Mouse (Mus musculus) embryonic facial prominence, embryonic 10.5 days (tissue): ENCODE results near the gene Zdhhc21. TPM values are rescaled to one million over a fixed set of nuclear protein-coding genes. Genes with fewer than 3 reads are reported as not detected.
A peak's percentile ranks its signal among the peaks of the same experiment; 100 is the strongest.

ENCODE experiments used
- DNase-seq: peaks from one replicate; pipeline ENCODE4 v3.0.0-alpha.2; 2017; ENCODE audit warnings: low spot score
- H3K27ac ChIP-seq: fragments of 300-500 bp; sonication (generic); replicated peaks from 2 replicates; pipeline ENCODE4 v1.5.1; 2016; ENCODE audit warnings: mild to moderate bottlenecking
- H3K27me3 ChIP-seq: fragments of 300-500 bp; sonication (generic); replicated peaks from 2 replicates; pipeline ENCODE4 v1.6.1; 2016; ENCODE audit warnings: low read depth, mild to moderate bottlenecking; ENCODE audit not compliant: poor library complexity, severe bottlenecking
- H3K36me3 ChIP-seq: fragments of 300-500 bp; sonication (generic); replicated peaks from 2 replicates; pipeline ENCODE4 v1.6.1; 2016; ENCODE audit warnings: mild to moderate bottlenecking, moderate library complexity
- H3K4me1 ChIP-seq: fragments of 300-500 bp; sonication (generic); 2 replicates; pipeline ENCODE4 v1.6.1; 2016
- H3K4me3 ChIP-seq: fragments of 300-500 bp; sonication (generic); 2 replicates; pipeline ENCODE4 v1.5.1; 2016; ENCODE audit warnings: mild to moderate bottlenecking, moderate library complexity
- H3K9me3 ChIP-seq: fragments of 300-500 bp; sonication (generic); 2 replicates; pipeline ENCODE4 v1.6.1; 2016; ENCODE audit warnings: mild to moderate bottlenecking
- WGBS: fragments of 180-500 bp; shearing (Covaris S2); methylation state at CpG from one replicate; pipeline ENCODE4 v1.1.7; 2016; 5-methylcytosine and 5-hydroxymethylcytosine counted together
- polyA plus RNA-seq: library from polyadenylated mRNA; unstranded; fragments of >200 nt; fragmentation: Nextera tagmentation; extraction: Ambion mirVana; gene quantifications from 2 replicates; pipeline ENCODE4 v1.2.1, GENCODE M21; 2016

Gene Zdhhc21
- polyA plus RNA-seq: 13.5 and 14.0 TPM in 2 replicates

DNA sequence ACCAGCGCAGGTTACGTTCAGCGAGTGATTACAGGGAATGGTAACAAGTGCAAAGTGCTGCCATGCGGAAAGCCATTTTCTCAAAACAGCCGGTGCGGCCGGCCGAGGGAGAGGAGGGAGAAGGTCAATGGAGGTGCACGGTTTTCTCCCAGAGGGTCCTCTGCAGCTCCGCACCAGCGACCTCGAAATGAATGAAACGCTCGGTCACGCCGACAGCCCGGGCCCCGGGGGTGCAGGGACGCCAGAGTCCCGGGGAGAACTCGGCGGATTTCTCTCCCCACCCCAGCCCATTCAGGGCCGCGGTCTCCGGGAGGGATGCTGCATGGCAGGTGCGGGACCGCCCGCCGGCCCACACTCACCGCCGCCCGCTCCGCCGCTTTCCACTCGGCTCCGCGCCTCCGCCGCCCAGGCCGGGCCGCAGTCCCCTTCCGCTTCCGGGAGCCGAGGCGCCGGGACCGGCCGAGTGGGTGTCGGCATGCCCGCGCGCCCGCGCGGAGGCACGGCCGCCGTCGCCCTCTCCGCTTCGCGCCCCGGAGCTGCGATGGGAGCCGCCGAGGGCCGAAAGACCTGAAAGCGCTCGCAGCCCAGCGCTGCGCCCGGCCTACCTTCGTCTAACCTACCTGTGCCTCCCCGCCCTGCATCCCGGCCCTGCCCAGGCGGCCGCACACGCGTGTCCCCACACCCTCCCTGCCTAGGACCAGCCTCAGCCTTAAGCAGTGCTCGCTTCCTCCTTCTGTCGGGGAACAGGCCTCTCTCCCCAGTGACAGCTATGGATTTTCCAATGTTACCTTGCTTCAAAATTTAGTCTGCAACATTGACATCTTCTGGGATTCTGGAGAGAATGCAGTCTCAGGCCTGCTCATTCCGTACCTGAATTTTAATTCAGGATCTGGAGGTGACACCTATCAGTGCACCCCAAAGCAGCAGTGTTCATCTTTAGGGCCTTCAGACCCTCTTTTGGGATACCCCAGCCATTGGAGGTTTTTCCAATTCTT is at the start of gene Zdhhc21:
Gene Zdhhc21, minus strand, starts transcription at position 828 of the 995 bp plus-strand sequence.
- H3K27me3 ChIP-seq: no peaks in the 10 kb centered on the region
- no peaks in the 10 kb centered on the region for H3K9me3 ChIP-seq
- H3K4me3 ChIP-seq: peak within 1 kb of the TSS; percentile 75
- H3K36me3 ChIP-seq: no peaks in the 10 kb centered on the region
- WGBS: under 1% methylated on average over 82 of the region's 82 CpGs
- peak within 1 kb of the TSS; percentile 89 for H3K27ac ChIP-seq
- peaks cover 10% of the 10 kb centered on the region for H3K4me1 ChIP-seq
- peak; percentile 80 for DNase-seq

DNA sequence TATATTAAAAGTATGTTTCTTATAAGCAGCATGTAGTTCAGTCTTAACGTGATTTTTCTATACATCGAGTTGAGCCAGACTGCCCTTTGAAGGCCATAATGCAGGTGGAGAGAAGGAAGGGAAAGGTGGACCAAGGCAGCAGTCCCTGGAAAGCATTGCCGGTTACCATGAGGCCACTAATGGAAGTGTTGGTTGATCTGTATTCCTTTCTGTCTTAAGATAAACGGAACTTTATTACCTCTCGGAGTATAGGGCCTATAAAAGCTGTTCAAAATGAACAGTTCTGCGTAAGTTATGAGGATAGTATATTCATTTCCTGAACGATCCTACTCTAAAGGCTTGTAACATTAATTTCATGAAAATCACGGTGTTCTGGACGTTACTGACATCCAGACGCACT is 35.5 kb upstream of the Zdhhc21 start:
- 92% methylated on average over 10 of the region's 10 CpGs for WGBS
- DNase-seq: no peak
- no peaks in the 10 kb centered on the region for H3K9me3 ChIP-seq
- no peak overlapping the region for H3K27ac ChIP-seq
- no peak overlapping the region for H3K4me3 ChIP-seq
- H3K36me3 ChIP-seq: peaks cover 26% of the 10 kb centered on the region
- H3K4me1 ChIP-seq: peaks cover 19% of the 10 kb centered on the region
- no peaks in the 10 kb centered on the region for H3K27me3 ChIP-seq

DNA sequence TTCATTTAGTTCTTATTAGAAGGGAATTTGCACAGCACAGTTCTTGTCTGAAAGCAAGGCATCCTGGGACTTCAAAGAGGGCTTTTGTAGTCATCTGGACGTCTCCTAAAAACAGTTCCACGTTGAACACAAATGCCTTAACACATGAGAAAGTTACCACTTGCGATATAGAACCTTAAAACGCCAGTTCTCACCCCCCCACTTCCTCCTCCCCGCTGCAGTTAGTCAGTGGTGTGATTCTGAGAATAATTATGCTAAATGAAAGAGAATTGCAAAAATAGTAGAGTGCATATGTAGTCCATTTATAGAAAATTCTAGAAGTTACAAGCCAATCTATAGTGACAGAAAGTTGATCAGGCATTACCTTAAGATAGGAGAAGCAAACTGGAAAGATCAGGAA is 32.5 kb upstream of the Zdhhc21 start:
- peaks cover 23% of the 10 kb centered on the region for H3K4me1 ChIP-seq
- no peak overlapping the region for H3K27ac ChIP-seq
- no peaks in the 10 kb centered on the region for H3K27me3 ChIP-seq
- 82% methylated on average over 5 of the region's 5 CpGs for WGBS
- peaks cover 9% of the 10 kb centered on the region; the same call in 1 of the 2 replicates for H3K36me3 ChIP-seq
- no peaks in the 10 kb centered on the region for H3K9me3 ChIP-seq
- no peak overlapping the region for H3K4me3 ChIP-seq
- no peak for DNase-seq

DNA sequence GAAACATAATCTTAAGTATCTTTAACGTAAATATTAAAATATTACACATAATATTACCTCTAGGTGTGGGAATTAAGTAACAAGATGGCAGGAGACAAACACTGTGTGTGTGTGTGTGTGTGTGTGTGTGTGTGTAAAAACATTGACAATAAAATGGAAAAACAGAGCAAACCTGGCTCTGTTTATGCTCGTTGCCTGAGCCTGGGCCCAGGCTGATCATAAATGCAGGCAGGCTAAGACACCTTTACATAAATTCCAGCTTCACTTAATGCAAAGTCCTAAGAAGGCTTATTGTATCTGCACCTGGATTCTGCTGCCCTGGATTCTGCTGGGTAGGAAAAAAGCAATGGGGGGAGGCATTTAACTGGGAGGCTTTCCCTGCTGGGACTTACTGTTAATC is 31.8 kb upstream of the Zdhhc21 start:
- Histone ChIP-seq H3K4me1 (peaks cover 23% of the 10 kb centered on the region), H3K27ac (peak overlapping the region; percentile 73; the same call in 1 of the 2 replicates), H3K27me3 (no peaks in the 10 kb centered on the region)

DNA sequence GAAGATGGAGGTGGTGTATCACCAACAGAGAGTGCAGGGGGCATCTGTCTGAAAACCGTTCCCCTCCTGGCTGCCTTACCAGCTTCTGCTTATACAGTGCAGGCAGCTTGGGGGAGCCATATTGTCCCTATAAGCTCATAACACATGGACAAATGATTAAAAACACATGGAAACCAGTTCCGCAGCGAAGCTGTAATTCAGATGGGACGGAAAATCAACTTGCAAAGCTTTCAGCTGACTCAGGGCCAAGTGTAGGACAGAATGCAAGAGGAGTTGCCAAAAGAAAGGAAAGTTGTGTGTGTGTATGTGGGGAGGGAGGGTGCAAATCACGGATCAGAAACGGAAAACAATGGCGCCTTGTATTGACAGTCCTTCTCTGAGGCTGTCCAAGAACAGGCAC is 31.3 kb upstream of the Zdhhc21 start:
- DNase-seq: peak; percentile 59
- H3K27me3 ChIP-seq: no peaks in the 10 kb centered on the region
- H3K36me3 ChIP-seq: no peaks in the 10 kb centered on the region
- no peaks in the 10 kb centered on the region for H3K9me3 ChIP-seq
- peaks cover 23% of the 10 kb centered on the region for H3K4me1 ChIP-seq
- H3K4me3 ChIP-seq: no peak overlapping the region
- 49% methylated on average over 7 of the region's 7 CpGs for WGBS
- H3K27ac ChIP-seq: peak overlapping the region; percentile 73

More for the DNA sequence above, 31.8 kb upstream of the Zdhhc21 start:
- Histone ChIP-seq H3K4me3 (no peak overlapping the region), H3K9me3 (no peaks in the 10 kb centered on the region), H3K36me3 (peaks cover 2% of the 10 kb centered on the region; the same call in 1 of the 2 replicates)
- no peak for DNase-seq
- WGBS: 77% methylated on average over 2 of the region's 2 CpGs

DNA sequence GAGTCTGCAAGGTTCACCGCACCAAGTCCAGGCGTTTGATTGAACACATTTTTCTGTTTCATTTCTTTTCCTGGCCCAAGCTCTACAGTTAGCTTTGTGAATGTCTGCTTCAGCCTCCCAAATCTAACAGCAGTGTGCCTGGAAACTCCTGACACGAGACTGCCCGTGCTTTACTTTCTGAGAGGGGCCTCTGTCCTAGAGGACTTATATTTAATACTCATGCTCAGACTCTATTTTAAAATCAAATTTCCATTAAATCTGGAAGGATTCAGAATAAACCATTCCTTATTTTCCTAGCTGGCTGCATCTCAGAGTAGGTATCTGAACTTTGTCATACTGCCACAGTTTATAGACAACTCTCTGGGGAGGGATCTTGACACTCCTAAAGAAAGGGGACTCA is 30.8 kb upstream of the Zdhhc21 start:
- DNase-seq: no peak
- H3K4me1 ChIP-seq: peaks cover 23% of the 10 kb centered on the region
- H3K27me3 ChIP-seq: no peaks in the 10 kb centered on the region
- H3K36me3 ChIP-seq: no peaks in the 10 kb centered on the region
- peak overlapping the region; percentile 73 for H3K27ac ChIP-seq
- 75% methylated on average over 4 of the region's 4 CpGs for WGBS
- no peaks in the 10 kb centered on the region for H3K9me3 ChIP-seq
- H3K4me3 ChIP-seq: no peak overlapping the region

DNA sequence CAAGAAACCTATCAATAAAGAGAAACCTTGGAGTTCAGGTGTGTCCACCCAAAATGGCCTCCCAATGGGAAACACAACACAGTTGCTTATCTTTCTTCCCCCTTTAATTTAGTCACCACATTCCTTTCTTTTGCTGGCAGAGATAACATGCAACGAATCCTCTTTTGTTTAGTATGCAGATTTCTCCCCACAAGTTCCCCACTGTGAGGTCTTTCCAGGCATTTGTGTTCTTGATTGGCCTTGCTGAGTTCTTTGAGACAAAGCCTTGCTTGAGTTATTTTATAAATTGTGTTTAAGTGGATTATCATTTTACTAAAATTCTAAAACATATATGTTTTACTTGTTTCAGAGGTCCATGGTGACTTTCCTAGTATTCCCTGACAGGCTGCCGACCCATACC is 26.4 kb upstream of the Zdhhc21 start:
- no peak for DNase-seq
- H3K36me3 ChIP-seq: no peaks in the 10 kb centered on the region
- no peak overlapping the region for H3K27ac ChIP-seq
- H3K4me3 ChIP-seq: no peak overlapping the region
- H3K27me3 ChIP-seq: 0 out of 2 replicates have a peak, but pooled peaks cover 5% of the 10 kb centered on the region
- no peaks in the 10 kb centered on the region for H3K9me3 ChIP-seq
- WGBS: 68% methylated on average over 2 of the region's 2 CpGs
- peaks cover 21% of the 10 kb centered on the region for H3K4me1 ChIP-seq

DNA sequence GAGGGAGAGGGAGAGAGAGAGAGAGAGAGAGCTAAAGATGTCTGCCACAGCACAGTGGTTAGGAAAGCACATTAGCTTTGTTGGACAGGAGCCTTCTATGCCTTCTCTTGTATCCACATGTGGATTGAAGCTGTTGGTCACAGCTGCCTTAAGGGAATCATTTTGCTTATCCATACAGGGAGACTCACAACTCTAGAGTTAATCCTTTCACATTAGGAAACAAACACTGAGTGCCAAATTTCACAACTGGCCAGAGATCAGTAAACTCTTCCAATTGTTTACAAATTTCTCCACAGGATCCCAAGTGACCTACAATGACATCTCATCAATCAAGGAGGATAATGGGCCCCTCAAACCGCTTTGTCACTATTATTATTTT is 25.8 kb upstream of the Zdhhc21 start:
- 0 out of 2 replicates have a peak, but pooled peaks cover 5% of the 10 kb centered on the region for H3K27me3 ChIP-seq
- no peak overlapping the region for H3K27ac ChIP-seq
- no peaks in the 10 kb centered on the region for H3K36me3 ChIP-seq
- H3K4me3 ChIP-seq: no peak overlapping the region
- DNase-seq: no peak
- H3K4me1 ChIP-seq: peaks cover 15% of the 10 kb centered on the region
- no peaks in the 10 kb centered on the region for H3K9me3 ChIP-seq
- 50% methylated on average over 1 of the region's 1 CpGs for WGBS

DNA sequence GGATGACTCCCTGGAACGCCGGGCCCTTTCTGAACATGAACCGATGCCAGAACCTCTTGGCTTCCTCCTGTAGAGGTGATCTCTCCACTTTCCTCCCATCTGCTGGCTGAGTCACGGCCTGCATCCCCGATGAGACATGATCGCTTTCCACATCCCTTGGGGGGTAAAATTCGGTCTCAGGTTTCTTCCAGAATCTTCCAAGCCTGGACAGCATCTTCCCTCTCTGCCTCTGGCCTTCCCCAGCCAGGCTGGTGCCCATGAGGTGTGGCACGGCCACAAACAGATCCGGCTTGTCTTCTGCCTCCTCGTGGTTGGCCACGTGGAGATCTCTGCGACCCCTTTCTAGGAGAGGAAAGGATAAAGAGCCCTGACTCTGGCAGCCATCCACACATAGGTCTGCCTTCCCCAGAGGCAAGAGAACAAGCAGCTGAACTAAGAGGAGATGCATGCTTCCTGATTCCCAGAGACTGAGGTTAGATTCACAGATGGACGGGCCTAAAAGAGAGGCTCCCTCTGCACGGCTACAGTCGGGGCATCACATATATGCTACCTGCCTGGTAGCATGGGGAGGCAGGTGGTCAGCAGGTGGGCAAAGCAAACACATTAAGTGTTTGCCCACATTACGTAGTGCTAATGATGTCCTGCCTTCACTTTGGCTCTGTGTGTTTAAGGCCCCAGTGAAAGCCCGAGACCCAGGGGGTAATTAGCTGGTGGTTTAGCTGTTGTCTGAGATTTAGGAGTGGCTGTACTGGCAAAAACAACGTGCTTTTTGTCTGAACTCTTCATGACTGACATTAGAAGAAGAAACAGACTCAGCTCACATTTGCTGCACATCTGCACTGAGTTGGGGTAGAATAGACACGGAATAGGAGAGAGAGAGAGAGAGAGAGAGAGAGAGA is 25.1 kb upstream of the Zdhhc21 start, which contains the start of gene Cer1:
Gene Cer1, minus strand, starts transcription at position 513 of the 899 bp plus-strand sequence.
- 0 out of 2 replicates have a peak, but pooled peaks cover 5% of the 10 kb centered on the region for H3K27me3 ChIP-seq
- H3K9me3 ChIP-seq: no peaks in the 10 kb centered on the region
- peak; percentile 13 for DNase-seq
- H3K4me3 ChIP-seq: no peak within 1 kb of the TSS
- H3K36me3 ChIP-seq: no peaks in the 10 kb centered on the region
- peaks cover 9% of the 10 kb centered on the region for H3K4me1 ChIP-seq
- no peak within 1 kb of the TSS for H3K27ac ChIP-seq
- WGBS: 53% methylated on average over 19 of the region's 19 CpGs

DNA sequence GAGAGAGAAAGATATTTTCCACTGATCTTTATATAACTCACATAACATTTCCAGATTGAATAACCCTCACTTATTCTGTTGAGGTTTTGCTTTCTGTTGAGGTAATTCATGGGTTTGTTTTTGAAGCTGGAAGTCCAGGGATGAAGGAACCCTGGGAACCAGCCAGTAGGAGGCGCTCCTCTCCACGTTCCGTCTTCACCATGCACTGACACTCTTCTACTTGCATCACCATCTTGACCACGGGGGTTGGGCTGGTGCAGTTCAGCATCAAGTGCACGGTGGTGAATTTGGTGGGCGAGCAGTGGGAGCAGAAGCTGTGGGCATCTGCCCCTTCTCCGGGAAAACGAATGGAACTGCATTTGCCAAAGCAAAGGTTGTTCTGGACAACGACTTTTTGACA is 22.7 kb upstream of the Zdhhc21 start:
- H3K27me3 ChIP-seq: 0 out of 2 replicates have a peak, but pooled peaks cover 5% of the 10 kb centered on the region
- peak; percentile 19 for DNase-seq
- H3K4me1 ChIP-seq: peaks cover 8% of the 10 kb centered on the region
- WGBS: 84% methylated on average over 9 of the region's 9 CpGs
- no peak overlapping the region for H3K27ac ChIP-seq
- no peaks in the 10 kb centered on the region for H3K36me3 ChIP-seq
- H3K9me3 ChIP-seq: no peaks in the 10 kb centered on the region
- no peak overlapping the region for H3K4me3 ChIP-seq

DNA sequence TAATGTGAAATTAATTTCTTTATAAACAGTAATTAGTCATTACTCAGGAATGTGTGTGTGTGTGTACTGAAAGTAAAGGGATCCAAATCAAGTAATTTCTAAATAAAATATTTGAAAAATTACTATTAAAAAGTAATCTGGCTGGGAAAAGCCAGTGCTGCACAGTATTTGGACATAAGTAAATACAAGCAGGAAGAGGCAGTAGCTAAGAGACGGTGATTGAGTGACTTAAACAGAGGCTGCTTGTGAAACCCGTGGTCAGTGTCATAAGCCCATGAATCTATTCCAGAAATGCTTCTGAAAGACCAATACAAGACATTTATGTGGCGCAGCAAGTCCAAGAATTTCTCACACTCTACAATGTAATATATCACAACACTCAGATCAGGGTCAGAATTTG is 21.6 kb upstream of the Zdhhc21 start:
- 83% methylated on average over 3 of the region's 3 CpGs for WGBS
- peaks cover 8% of the 10 kb centered on the region for H3K4me1 ChIP-seq
- 0 out of 2 replicates have a peak, but pooled peaks cover 5% of the 10 kb centered on the region for H3K27me3 ChIP-seq
- H3K27ac ChIP-seq: no peak overlapping the region
- DNase-seq: no peak
- no peaks in the 10 kb centered on the region for H3K9me3 ChIP-seq
- H3K4me3 ChIP-seq: no peak overlapping the region
- no peaks in the 10 kb centered on the region for H3K36me3 ChIP-seq

DNA sequence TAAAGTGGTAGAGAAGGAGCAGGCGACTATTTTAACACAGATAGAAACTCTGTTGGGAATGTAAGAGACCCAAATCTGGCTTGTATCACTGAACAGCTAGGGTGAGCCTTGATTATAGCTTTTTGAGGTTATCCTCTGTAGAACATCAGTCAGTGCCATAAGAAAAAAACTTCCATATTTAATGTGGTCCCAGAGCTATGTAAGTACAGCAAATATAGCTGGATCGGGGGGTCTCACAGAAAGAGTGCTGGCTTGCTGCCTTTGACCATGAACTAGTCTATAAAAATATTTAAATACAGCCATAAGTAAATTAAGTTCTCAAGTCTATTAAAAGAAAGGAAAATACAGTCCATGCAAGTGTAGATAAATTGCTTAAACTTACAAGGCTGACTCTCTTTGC is 20.5 kb upstream of the Zdhhc21 start:
- DNase-seq: no peak
- Histone ChIP-seq H3K9me3 (no peaks in the 10 kb centered on the region), H3K36me3 (no peaks in the 10 kb centered on the region), H3K27me3 (0 out of 2 replicates have a peak, but pooled peaks cover 5% of the 10 kb centered on the region), H3K4me3 (no peak overlapping the region), H3K4me1 (peaks cover 8% of the 10 kb centered on the region), H3K27ac (no peak overlapping the region)
- 86% methylated on average over 2 of the region's 2 CpGs for WGBS
